Mouse (Mus musculus) testis, adult 10 weeks (tissue): ENCODE measurements around the gene Fat3. TPM values are rescaled to one million over a fixed set of nuclear protein-coding genes. Genes with fewer than 3 reads are reported as not detected.

Experiments
- polyA plus RNA-seq: library from polyadenylated mRNA; stranded (reverse); fragments of 350-450 nt; fragmentation: Illumina TruSeq; extraction: RNeasy Lipid Tissue Mini Kit (QIAGEN cat#74804); gene quantifications from one replicate; pipeline ENCODE4 v1.2.3, GENCODE M21; 2014; ENCODE audit warnings: low read depth, low replicate concordance

Fat3 gene
- 3.2 TPM for polyA plus RNA-seq

DNA sequence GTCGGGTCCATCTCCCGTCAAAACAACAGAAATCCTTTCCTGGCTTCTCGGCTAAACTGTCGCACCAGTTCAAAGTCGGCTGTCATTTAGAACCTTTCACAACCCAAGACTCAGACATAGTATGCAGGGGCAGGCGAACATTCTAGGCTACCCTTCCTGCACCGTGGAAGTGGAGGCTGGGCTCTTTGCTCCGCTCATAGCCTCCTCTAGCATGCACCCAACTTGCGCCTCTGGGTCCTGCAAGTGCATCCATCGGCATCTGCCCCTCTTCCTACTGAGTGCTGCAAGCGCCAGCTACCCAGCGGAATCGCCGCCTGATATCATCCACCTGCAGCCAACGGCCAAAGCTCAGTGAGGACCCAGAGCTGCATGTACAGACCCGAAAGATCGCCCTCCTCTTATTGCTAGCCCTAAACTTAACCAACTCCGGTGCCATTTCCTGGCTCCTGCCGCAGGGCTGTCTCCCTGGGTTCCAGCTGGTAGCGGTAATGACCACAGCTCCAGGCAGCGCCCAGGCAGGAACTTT is at the start of gene Fat3:
Fat3 (minus strand) TSS at position 100 of the 526 bp plus-strand sequence.

DNA sequence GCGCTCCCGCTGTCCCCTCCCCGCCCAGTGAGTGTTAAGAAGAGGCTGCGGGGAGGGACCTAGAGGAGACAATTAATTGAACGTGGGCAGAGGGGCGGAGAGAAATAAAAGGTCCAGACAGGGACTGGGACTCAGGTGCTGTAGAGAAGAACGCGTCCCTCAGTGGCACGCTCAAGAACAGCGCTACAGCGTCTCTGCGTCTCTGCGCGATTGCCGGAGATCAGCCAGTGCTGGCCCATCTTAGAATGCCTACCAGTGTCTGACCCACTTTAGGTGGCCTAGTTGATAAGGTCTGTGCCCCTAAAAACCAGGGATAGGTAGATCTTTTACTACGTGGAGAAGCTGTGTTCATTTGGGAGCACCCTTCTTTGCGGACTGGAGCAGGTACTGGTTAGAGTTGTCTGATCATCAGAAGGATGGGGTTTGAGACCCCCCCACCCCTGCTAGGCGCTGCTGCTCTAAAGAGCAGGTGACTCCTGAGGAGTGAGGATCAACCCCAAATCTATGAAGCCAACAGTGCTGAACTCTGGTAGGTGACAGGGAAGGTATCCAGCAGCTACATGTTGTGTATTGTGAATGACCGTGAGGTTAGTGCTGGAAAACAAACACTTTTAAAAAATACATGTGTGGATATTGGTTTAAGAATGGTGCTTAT is 626.5 kb downstream of the Fat3 start, which contains the start of gene Mtnr1b:
Mtnr1b (minus strand) TSS at position 51 of the 655 bp plus-strand sequence.

